Mouse (Mus musculus) c-Kit-positive CD71-positive TER-119-positive erythroid progenitor cells, embryonic 14.5 days (primary cell): ENCODE data around the gene Snx19.

ENCODE experiments used
- DNase-seq: peaks from one replicate; pipeline ENCODE4 v3.0.0-alpha.2; 2013; ENCODE audit warnings: low spot score

The Snx19 gene

GRCm38 (mm10) chr9:30484183-30484582 lies 57.3 kb downstream of the Snx19 start:
- DNase-seq, result no peak

GRCm38 (mm10) chr9:30485161-30485560 lies 58.3 kb downstream of the Snx19 start:
- no peak for DNase-seq

GRCm38 (mm10) chr9:30488384-30488783 lies 61.5 kb downstream of the Snx19 start:
- no peak for DNase-seq

- no peak for DNase-seq
Observed at GRCm38 (mm10) chr9:30494446-30494845, 67.5 kb downstream of the Snx19 start.

- no peak for DNase-seq
Observed at GRCm38 (mm10) chr9:30508966-30509365, 82.1 kb downstream of the Snx19 start.

GRCm38 (mm10) chr9:30515953-30516352 lies 89.0 kb downstream of the Snx19 start:
- DNase-seq, result no peak
